Mouse (Mus musculus) thymus, adult 2 months (tissue): ENCODE results near the gene Nav1.

Experiments
- CTCF ChIP-seq: fragments of 200-500 bp; IDR thresholded peaks from 2 replicates; pipeline ENCODE4 v1.5.1; 2012; ENCODE audit warnings: mild to moderate bottlenecking, control low read depth, low read length, moderate library complexity, borderline replicate concordance; ENCODE audit not compliant: control insufficient read depth, poor library complexity, insufficient read depth; ENCODE audit errors: extremely low read depth
- POLR2A ChIP-seq: fragments of 200-500 bp; IDR thresholded peaks from 2 replicates; pipeline ENCODE4 v1.6.1; 2012; ENCODE audit warnings: mild to moderate bottlenecking, low read length, control low read depth, moderate library complexity; ENCODE audit not compliant: control insufficient read depth, poor library complexity, insufficient read depth; ENCODE audit errors: extremely low read depth

DNA sequence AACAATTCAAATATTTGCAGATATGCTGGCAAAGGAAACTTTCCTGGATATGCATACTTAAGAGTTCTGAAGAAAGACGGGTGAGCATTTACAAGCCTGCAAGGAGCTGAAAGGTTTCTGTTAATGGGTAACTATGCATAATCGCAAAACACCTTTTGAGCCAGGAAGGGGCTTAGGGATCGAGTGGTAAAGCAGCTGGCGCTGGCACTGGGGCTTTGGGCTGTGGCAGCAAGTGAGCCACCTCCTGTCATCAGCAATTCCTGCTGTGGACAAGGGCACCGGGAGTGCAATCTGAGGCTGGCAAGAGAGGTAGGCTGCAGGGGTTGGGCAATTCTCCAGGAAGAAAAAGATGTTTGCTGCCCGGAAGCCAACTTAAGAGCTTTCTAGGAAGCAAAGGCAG, 49.1 kb downstream of the Nav1 start:
- no peak for TF ChIP-seq POLR2A
- no peak for TF ChIP-seq CTCF
